Mouse (Mus musculus) hindbrain, embryonic 16.5 days (tissue): Measurements from ENCODE around the gene Sh3gl2. TPM values are rescaled to one million over a fixed set of nuclear protein-coding genes. Genes with fewer than 3 reads are reported as not detected.

ENCODE experiments used
- ATAC-seq: fragments of 200-750 bp; cut with Nextera tagmentation; 2 replicates; pipeline ENCODE4 v1.8.0; 2017; ENCODE audit warnings: moderate TSS enrichment, moderate library complexity
- H3K27ac ChIP-seq: fragments of 300-500 bp; sonication (generic); 2 replicates; pipeline ENCODE4 v1.5.1; 2014; ENCODE audit warnings: low read depth, mild to moderate bottlenecking, control low read depth, low read length, moderate library complexity
- H3K27me3 ChIP-seq: fragments of 300-500 bp; sonication (generic); replicated peaks from 2 replicates; pipeline ENCODE4 v1.6.1; 2014; ENCODE audit warnings: low read length; ENCODE audit not compliant: control insufficient read depth, insufficient read depth
- H3K36me3 ChIP-seq: fragments of 300-500 bp; sonication (generic); 2 replicates; pipeline ENCODE4 v1.6.1; 2014; ENCODE audit warnings: mild to moderate bottlenecking, low read length, moderate library complexity, mixed read lengths; ENCODE audit not compliant: control insufficient read depth, insufficient read depth
- H3K4me1 ChIP-seq: fragments of 300-500 bp; sonication (generic); 2 replicates; pipeline ENCODE4 v1.6.1; 2014; ENCODE audit warnings: low read depth, low read length; ENCODE audit not compliant: control insufficient read depth, insufficient read depth
- H3K4me2 ChIP-seq: fragments of 300-500 bp; sonication (generic); 2 replicates; pipeline ENCODE4 v1.6.1; 2014; ENCODE audit warnings: mild to moderate bottlenecking, low read length, control low read depth, moderate library complexity
- H3K4me3 ChIP-seq: fragments of 300-500 bp; sonication (generic); 2 replicates; pipeline ENCODE4 v1.5.1; 2014; ENCODE audit warnings: mild to moderate bottlenecking, low read length, control low read depth, moderate library complexity
- H3K9ac ChIP-seq: fragments of 300-500 bp; sonication (generic); 2 replicates; pipeline ENCODE4 v1.6.1; 2014; ENCODE audit warnings: low read depth, mild to moderate bottlenecking, control low read depth, low read length, moderate library complexity
- H3K9me3 ChIP-seq: fragments of 300-500 bp; sonication (generic); 2 replicates; pipeline ENCODE4 v1.6.1; 2014; ENCODE audit warnings: mild to moderate bottlenecking, low read length, moderate library complexity; ENCODE audit not compliant: control insufficient read depth
- WGBS: fragments of 180-500 bp; shearing (Covaris S2); extraction: QIAGEN DNeasy Blood & Tissue Kit; methylation state at CpG from one replicate; pipeline ENCODE4 v1.1.7; 2014; 5-methylcytosine and 5-hydroxymethylcytosine counted together
- polyA plus RNA-seq: library from polyadenylated mRNA; unstranded; fragments of >200 nt; fragmentation: Nextera tagmentation; extraction: Ambion mirVana; gene quantifications from 2 replicates; pipeline ENCODE4 v1.2.1, GENCODE M21; 2015

Gene Sh3gl2
- polyA plus RNA-seq, 1 experiment from 2014 or later, result 138 TPM

DNA sequence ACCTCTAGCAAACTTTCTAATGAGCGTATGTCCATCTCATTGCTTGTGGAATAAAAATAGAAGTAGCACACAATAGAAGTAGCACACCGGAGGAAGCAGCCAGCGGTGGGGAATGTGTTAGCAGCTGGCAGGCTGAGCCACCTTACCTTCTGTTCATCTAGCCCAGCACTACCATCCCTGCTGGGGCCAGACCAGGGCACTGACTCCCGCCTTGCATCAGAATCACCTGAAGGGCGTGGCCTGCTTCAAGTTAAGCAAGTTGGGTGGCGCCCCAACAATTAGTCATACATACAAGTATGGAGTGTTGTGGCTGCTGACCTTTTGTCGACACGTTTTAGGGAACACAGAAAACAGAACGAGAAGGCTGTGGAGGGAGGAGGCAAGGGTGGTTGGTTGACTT, 6.5 kb upstream of the Sh3gl2 start:
- Histone ChIP-seq H3K36me3 (no peaks in the 10 kb centered on the region), H3K27me3 (no peaks in the 10 kb centered on the region; the same call in 1 of the 2 replicates), H3K9me3 (no peaks in the 10 kb centered on the region), H3K4me3 (no peak overlapping the region), H3K27ac (no peak overlapping the region), H3K9ac (no peak overlapping the region), H3K4me1 (no peaks in the 10 kb centered on the region), H3K4me2 (no peak overlapping the region)
- no peak for ATAC-seq
- 81% methylated on average over 9 of the region's 9 CpGs for WGBS

DNA sequence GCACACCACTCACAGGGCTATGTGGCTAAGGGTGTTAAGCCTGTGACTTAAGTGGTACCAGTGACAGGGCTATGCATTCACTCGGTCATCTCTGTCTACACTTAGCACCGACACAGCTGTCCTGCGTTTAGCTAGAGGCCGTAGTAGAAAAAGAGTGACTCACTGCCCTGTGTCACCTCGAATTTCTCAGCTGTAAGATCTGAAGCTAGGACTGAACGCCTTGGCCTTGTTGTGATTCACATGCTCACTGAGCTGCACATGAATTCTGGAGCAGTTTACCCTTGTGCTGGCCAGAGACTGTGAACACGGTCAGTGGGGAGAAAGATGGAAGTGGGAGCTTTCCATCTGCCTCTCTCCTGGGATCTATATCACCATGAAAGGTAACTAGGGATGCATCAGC, 2.3 kb upstream of the Sh3gl2 start:
- Histone ChIP-seq H3K4me3 (no peak overlapping the region), H3K4me1 (peaks cover 6% of the 10 kb centered on the region), H3K27ac (no peak overlapping the region), H3K9me3 (no peaks in the 10 kb centered on the region), H3K4me2 (no peak overlapping the region), H3K36me3 (no peaks in the 10 kb centered on the region), H3K9ac (no peak overlapping the region), H3K27me3 (no peaks in the 10 kb centered on the region; the same call in 1 of the 2 replicates)
- WGBS, result 80% methylated on average over 7 of the region's 7 CpGs
- no peak for ATAC-seq

DNA sequence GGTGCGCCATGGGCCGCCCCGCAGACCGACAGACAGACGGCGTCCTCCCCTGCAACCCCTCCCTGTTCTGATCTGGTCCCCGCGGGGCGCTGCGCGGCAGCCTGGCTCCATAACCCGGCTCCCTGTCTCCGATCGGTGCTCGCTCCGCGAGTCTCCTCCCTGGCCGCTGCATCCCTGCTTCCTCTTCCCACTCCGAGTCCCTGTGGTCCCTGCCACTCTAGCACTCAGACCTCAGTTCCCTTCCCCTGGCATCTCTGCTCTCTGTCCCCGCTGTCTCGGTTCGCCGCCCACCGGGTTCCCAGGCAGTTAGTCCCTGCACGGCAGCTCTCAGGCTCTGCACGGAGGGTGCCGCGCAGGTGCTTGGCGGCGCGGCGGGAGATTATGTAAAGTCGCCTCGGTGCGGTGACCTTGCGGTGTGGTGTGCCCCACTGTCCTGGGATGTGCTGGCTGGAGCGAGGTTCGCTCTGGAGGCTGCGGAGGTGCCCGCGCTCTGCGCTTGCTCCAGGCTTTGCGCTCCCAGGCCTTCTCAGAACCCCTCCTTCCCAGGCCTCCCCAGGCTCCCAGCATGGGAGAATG, 798 bp downstream of the Sh3gl2 start:
- Histone ChIP-seq H3K9me3 (no peaks in the 10 kb centered on the region), H3K27ac (peak overlapping the region; percentile 86), H3K4me1 (peaks cover 6% of the 10 kb centered on the region), H3K9ac (peak overlapping the region; percentile 87), H3K27me3 (no peaks in the 10 kb centered on the region; the same call in 1 of the 2 replicates), H3K4me2 (peak overlapping the region; percentile 91), H3K4me3 (peak overlapping the region; percentile 70), H3K36me3 (no peaks in the 10 kb centered on the region)
- ATAC-seq, result peak; percentile 86
- 0% methylated on average over 43 of the region's 43 CpGs for WGBS

DNA sequence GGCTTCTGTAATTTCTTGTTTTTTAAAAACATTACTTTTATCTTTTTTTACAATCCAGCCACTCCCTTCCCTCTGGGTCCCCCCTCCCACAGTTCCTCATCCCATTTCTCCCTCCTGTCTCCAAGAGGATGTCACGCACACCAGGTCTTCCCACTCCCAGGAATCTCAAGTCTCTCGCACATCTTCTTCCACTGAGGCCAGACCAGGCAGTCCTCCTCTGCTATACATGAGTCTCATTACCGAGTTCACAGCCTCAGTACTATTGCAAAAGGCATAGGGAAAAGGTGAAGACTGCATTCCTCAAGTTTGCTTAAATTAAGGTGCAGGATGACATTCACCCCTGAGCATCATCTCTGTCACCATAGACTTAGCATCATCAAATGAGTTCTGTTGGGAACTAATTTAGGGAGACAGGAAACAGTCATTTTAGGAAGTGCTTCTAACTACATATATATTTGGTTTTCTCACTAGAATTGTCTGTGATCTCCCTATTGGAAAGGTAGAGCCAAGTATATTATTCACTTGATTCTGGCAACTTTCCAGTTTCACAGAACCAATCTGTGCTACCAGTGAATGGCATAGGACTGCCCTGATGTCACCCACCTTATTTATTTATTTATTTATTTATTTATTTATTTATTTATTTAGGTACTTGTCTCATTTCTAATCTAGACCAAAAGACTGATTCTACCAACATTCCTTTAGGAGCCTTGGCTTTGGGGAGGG, 1.9 kb downstream of the Sh3gl2 start:
- Histone ChIP-seq H3K36me3 (no peaks in the 10 kb centered on the region), H3K27me3 (no peaks in the 10 kb centered on the region; the same call in 1 of the 2 replicates), H3K9ac (no peak overlapping the region; the same call in 1 of the 2 replicates), H3K4me2 (peak overlapping the region; percentile 48), H3K4me3 (peak overlapping the region; percentile 15; the same call in 1 of the 2 replicates), H3K9me3 (no peaks in the 10 kb centered on the region), H3K4me1 (peaks cover 6% of the 10 kb centered on the region), H3K27ac (no peak overlapping the region)
- WGBS, result 51% methylated on average over 3 of the region's 3 CpGs
- ATAC-seq, result no peak

DNA sequence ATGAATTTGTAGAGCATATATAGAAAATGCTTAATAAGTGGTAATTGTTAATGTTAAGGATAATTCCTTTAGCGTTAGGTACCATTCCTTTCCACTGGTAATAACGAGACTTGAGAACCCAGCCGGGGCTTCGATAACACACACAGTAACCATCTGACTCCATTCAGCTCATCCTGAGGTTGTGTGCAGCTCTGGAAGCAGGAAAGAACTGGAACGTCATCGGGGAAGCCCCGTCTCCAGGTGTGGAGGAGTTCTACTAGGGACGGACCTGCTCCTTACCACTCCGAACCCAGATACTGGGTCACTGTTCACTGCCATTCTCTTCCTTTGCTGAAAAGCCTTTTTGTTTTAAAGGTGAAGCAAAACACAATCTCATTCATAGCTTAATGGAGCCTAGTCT, 2.6 kb downstream of the Sh3gl2 start:
- no peak overlapping the region for H3K9ac ChIP-seq
- ATAC-seq, result no peak

DNA sequence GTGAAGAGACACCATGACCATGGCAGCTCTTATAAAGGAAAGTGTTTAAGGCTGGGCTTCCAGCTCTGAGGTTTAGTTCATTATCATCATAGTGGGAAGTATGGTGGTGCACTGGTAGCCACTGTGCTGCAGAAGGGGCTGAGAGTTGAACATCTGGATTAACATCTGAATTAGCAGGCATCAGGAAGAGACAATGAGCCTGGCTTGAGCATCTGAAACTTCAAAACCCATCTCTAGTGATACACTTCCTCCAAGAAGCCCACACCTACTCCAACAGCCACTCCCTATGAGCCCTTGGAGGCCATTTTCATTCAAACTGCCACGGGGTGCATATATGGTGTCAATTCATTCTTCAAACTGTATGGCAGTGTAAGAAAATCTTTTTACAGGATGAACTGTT, 3.6 kb downstream of the Sh3gl2 start:
- Histone ChIP-seq H3K36me3 (no peaks in the 10 kb centered on the region), H3K27me3 (no peaks in the 10 kb centered on the region), H3K27ac (no peak overlapping the region), H3K4me2 (no peak overlapping the region), H3K4me1 (peaks cover 6% of the 10 kb centered on the region), H3K9me3 (no peaks in the 10 kb centered on the region), H3K9ac (no peak overlapping the region), H3K4me3 (no peak overlapping the region)
- 70% methylated on average over 1 of the region's 1 CpGs for WGBS
- no peak for ATAC-seq

More for the DNA sequence above, 2.6 kb downstream of the Sh3gl2 start:
- Histone ChIP-seq H3K9me3 (no peaks in the 10 kb centered on the region), H3K4me2 (peak overlapping the region; percentile 1), H3K36me3 (no peaks in the 10 kb centered on the region), H3K4me3 (no peak overlapping the region; the same call in 1 of the 2 replicates), H3K4me1 (peaks cover 6% of the 10 kb centered on the region), H3K27me3 (no peaks in the 10 kb centered on the region; the same call in 1 of the 2 replicates), H3K27ac (no peak overlapping the region)
- WGBS, result 87% methylated on average over 9 of the region's 9 CpGs

DNA sequence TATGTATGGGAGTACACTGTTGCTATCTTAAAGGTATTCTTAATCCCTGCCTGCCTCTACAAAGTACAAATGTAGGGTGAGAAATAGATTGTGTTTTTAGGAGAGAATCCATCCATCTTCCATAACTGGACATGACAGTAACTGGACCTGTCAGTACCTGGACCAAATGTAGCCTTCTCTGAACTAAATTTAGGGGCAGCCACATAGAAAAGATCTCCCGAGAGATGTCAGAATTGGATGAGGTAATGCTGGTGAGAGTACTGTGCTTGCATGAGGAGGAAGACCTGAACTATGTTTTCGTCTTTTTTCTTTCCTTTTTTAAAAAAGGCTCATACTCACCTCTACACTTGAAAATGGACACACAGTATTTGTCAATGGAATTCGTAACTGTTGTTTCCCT, 6.0 kb downstream of the Sh3gl2 start:
- no peaks in the 10 kb centered on the region for H3K36me3 ChIP-seq
- no peak for ATAC-seq
- no peak overlapping the region for H3K27ac ChIP-seq
- H3K9me3 ChIP-seq, result no peaks in the 10 kb centered on the region
- 87% methylated on average over 3 of the region's 3 CpGs for WGBS
- no peak overlapping the region for H3K4me3 ChIP-seq
- no peaks in the 10 kb centered on the region for H3K27me3 ChIP-seq
- no peak overlapping the region for H3K4me2 ChIP-seq
- H3K9ac ChIP-seq, result no peak overlapping the region
- peaks cover 4% of the 10 kb centered on the region for H3K4me1 ChIP-seq

DNA sequence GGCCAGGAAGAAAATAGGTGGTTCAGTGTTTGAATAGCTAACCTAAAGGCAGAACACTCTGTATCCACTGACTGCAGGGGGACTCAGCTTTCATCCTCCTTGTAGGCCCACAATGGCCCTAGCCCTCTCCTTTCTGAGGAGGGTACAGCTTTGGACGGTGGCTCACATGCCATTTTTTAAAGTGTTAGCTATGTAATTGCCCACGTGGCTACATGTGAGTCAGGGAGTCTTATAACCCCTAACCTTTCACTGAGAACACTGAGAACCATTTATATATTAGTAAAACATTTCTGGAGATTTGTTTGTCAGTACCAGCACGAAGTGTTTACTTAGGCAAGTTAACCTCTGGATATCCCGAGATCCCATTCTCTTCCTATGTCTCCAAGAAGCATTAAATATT, 12.1 kb downstream of the Sh3gl2 start:
- WGBS, result 88% methylated on average over 4 of the region's 4 CpGs
- Histone ChIP-seq H3K4me2 (no peak overlapping the region), H3K4me1 (no peaks in the 10 kb centered on the region), H3K9me3 (no peaks in the 10 kb centered on the region), H3K36me3 (no peaks in the 10 kb centered on the region), H3K9ac (no peak overlapping the region), H3K27ac (no peak overlapping the region), H3K27me3 (no peaks in the 10 kb centered on the region), H3K4me3 (no peak overlapping the region)
- ATAC-seq, result no peak

DNA sequence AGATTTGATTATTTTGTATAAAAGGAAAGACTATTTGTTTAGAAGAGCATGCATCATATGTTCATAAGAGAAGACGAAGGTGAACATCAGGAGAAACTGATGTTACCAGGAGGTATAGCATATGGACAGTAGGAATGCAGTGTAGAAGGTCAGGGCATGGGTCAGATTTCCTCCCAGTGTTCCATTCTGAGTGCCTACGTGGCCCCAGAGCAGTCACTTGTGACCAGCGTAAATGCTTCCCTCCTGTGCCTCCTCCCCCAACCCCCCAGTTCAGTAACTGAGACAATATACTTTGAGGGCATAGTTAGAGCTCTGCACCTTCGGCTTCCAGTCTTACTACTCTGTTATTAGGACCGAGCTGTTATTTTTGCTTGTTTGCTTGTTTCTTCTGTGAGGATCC, 17.8 kb downstream of the Sh3gl2 start:
- no peak overlapping the region for H3K4me2 ChIP-seq
- no peaks in the 10 kb centered on the region for H3K27me3 ChIP-seq
- H3K4me3 ChIP-seq, result no peak overlapping the region
- 75% methylated on average over 5 of the region's 5 CpGs for WGBS
- no peak overlapping the region for H3K27ac ChIP-seq
- H3K36me3 ChIP-seq, result no peaks in the 10 kb centered on the region
- no peak for ATAC-seq
- H3K9ac ChIP-seq, result no peak overlapping the region
- H3K4me1 ChIP-seq, result no peaks in the 10 kb centered on the region
- no peaks in the 10 kb centered on the region for H3K9me3 ChIP-seq
